Mouse (Mus musculus) heart, postnatal 10 days (tissue): ENCODE results near the gene Slc1a3. TPM values are rescaled to one million over a fixed set of nuclear protein-coding genes. Genes with fewer than 3 reads are reported as not detected.

ENCODE experiments used
- DNase-seq, 2 experiments: peaks; one replicate each; pipeline ENCODE4 v3.0.0; 2021
- intact Hi-C: fragments of 180-260 bp; cut with DNase I; formaldehyde crosslinking; loops from one replicate; pipeline ENCODE4 v1.15.1; 2025
- total RNA-seq, 2 experiments: library from RNA; stranded (reverse); gene quantifications; 2 replicates each; pipeline ENCODE4 v1.2.3; 2021

Gene Slc1a3
- total RNA-seq, 2 experiments from 2014 or later, result 1.3 to 3.4 TPM

DNA sequence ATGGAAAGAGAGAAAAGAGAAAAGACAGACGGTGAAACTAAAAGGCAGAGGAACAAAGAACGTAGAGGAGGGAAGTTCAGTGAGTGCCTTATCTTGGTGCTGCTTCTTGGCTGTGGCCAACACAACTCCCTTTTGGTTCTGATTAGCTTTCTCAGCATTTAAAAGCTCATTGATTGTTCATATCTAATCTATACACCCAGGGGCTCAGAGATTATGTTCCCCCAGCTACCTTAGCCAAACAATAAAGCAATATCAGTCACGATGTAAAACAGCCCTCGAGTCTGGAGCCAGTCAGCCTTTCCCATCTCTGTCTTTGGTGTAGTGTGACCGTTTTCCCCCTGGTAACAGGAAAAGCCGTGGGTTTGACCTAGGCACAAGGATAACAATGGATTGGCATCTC, 48.7 kb downstream of the Slc1a3 start:
- intact Hi-C loops, result no loop called here
- no peak for DNase-seq

DNA sequence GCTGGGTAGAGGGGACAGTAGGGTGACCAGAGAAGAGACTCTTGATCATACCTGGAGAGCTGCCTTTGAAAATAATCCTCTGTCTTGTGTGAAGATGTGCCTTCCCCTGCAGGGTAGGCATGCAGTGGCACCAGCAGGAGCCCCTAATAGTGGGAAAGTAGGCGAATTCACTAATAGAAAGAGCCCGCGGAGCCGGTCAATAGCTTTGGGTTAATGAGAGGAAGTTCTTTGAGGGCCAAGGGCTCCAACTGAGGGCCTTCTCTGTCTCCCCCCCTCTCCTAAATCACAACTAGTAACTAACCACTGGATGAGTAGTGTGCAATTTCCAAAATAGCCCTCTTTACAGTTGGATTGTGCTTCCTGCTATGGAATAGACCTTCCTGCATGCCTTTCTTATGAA, 50.6 kb downstream of the Slc1a3 start:
- intact Hi-C loops, result no loop called here
- DNase-seq, result no peak

DNA sequence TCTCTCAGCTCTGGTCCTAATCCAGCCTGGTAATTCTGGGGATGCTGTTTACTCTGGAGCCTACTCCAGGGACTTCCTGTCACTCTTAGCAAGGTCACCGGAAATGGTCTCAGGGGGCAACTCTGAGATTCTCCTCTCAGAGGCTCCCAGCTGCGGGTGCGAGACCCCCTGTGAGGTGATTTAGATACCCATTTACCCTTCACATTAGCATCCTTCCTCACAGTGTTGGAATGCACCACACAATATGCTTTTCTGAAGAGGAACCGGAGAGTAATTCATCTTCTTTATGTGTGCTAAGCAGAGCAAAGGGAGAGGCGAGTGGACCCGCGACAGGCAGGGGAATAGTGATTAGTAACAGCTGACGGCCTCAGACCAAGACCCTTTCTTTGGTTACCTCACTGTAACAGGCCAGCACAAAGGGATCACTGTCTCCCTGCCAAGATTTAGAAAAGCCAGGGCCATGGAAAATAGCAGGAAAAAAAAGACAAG, 51.0 kb downstream of the Slc1a3 start:
- intact Hi-C loops, result no loop called here
- DNase-seq, result peak; percentile 28 to 35

GRCm38 (mm10) chr15:8658086-8658980, 52.2 kb downstream of the Slc1a3 start:
- intact Hi-C loops, result no loop called here
- peak; percentile 65 to 76 for DNase-seq

DNA sequence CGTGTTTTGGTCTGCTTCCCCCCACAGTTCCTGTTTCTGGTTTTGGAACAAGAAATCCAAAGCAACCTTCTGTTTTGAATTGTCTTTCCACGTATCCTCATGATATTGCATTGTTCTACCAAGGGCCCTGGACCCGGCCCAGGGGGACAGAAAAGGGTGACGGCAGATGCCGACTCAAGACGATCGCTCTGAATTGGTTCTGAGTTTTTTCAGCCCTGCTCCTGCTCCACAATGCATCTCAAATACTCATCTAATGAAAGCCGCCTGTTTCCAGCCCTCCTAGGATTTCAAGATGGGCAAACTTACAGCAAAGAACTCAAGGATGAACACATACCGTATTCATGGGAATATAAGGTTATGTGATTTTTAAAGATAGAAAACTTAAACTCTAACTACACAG, 55.3 kb downstream of the Slc1a3 start:
- intact Hi-C loops, result no loop called here

DNA sequence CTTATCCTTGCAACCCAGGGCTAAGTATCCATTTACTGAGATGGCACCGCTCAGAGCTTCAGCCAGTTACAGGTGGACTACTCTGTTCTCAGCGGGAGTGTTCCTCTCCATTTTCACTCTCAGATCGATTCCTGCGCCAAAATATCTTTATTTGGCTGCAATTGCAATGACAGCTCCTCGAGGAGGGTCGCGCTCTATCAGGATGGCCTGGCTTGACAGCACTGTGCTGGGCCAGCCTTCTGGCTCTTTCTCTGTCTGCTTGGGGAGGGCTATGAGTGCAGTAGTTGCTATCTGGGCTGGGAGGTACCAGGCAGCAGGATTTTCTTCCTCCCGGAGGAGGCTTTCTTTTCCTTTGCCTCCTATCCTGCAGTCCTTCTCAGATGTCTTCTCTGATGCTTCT, 57.9 kb downstream of the Slc1a3 start:
- intact Hi-C loops, result no loop called here

More for the DNA sequence above, 55.3 kb downstream of the Slc1a3 start:
- DNase-seq, result peak in 1 of 2 experiments; percentile 26

DNA sequence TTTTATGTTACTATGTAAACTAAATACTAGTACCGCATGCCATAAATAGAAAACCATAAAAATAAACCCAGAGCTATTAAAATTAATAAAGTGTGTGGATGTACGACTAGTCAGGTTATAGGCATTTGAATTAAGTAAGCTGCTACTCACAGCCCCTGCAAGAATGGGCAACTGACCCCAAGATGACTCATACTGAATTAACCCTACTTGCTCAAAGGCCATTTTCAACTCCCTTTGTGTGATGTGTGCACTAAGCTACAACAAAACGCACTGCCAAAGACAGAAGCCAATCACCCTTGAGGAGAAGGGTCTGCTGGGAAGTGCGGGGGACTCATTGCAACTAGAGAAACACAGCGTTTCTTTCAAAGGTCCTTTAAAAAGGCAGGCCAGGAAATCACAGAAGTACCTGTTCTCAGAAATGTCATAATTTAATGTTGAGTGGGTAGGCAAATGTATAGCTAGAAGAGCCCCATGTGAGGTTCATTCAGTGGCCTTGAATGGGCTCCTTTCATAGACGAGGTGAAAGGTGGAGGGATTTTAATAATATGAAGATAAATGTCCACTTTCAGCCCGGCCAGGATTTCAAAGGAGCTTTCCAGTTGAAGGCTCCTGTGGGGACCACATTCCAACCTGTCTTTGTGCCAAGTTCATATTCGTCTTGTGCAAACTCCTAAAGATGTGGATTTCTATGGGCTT, 66.4 kb downstream of the Slc1a3 start:
- DNase-seq, result no peak
- intact Hi-C loops, result no loop called here

More for the DNA sequence above, 57.9 kb downstream of the Slc1a3 start:
- DNase-seq, result no peak

- no peak for DNase-seq
- intact Hi-C loops, result no loop called here
These were observed 70.7 kb downstream of the Slc1a3 start for GRCm38 (mm10) chr15:8639856-8640255.

GRCm38 (mm10) chr15:8638568-8639325, 71.8 kb downstream of the Slc1a3 start:
- intact Hi-C loops, result no loop called here
- peak; percentile 64 for DNase-seq

DNA sequence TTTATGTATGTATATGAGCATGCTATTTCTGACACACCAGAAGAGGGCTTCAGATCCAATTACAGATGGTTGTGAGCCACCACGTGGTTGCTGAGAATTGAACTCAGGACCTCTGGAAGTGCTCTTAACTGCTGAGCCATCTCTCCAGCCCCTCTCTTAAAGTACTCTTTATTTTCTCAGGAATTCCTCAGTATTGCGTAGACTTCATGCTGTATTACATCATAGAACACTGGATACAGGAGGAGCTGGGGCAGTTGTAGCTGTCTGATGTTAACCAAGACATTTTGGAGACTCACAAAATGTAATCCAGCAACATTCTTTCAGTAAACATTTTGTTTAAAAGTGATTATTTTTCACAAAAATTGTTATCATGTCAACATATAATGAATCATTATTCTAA, 73.3 kb downstream of the Slc1a3 start:
- intact Hi-C loops, result no loop called here
- no peak for DNase-seq

GRCm38 (mm10) chr15:8635974-8636373, 74.6 kb downstream of the Slc1a3 start:
- intact Hi-C loops, result no loop called here
- DNase-seq, result no peak

DNA sequence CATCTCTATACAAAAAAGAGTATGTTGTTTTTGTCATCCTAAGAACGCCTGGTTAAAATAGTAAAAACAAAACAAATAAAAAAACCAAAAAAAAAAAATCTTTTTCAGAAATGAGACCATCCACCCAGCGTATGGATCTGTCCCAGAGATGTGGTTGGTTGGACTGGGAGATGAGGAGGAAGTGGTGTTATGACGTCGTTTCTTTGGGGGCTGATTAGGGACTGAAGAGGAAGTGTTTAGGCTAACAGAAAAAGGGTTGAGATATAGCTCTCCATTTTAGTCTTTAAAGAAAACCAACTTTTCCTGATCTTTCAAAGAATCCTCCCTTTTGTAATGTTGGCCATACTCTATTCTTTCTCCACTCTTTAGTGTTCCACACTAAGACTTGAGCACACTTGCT, 75.8 kb downstream of the Slc1a3 start:
- intact Hi-C loops, result no loop called here
- no peak for DNase-seq

- DNase-seq, result no peak
- intact Hi-C loops, result no loop called here
These were observed 76.2 kb downstream of the Slc1a3 start for GRCm38 (mm10) chr15:8634355-8634754.

DNA sequence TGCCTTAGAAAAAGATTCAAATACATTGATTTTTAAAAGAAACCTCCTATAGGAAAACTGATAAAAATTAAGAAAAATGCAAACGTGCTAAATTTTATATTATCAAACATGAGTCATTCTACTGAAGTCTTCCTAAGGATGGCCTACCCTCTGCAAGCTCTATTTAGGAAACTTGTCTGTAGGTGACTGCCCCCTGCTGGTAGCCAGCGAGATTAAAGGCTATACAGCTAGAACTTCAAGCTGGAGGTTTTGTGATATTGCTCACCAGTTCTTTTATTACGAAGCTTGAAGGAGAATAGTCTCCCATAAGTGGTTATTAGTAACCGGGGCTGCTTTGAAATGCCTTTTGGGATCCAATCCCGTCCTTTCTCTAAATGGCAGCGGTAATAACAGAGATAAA, 77.2 kb downstream of the Slc1a3 start:
- intact Hi-C loops, result no loop called here
- peak; percentile 32 to 54 for DNase-seq

DNA sequence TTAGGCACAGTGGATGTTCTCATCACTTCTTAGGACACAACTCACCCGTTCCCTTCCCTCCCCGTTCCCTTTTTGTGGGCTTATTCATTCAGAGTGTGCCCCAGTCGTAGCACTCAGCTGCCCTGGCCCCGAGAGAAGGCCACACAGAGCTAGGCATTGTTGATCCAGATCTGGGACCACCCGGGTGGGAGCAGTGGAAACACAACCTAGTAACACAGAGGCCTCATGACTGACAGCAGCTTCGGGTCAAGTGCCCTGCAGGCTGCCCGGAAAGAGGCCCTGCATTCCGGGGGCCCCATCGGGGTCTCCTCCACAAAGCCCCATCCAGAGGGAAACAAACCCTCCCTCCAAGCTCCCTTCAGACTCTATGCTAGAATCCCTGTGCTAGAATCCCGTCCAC, 78.2 kb downstream of the Slc1a3 start:
- no peak for DNase-seq
- intact Hi-C loops, result no loop called here

DNA sequence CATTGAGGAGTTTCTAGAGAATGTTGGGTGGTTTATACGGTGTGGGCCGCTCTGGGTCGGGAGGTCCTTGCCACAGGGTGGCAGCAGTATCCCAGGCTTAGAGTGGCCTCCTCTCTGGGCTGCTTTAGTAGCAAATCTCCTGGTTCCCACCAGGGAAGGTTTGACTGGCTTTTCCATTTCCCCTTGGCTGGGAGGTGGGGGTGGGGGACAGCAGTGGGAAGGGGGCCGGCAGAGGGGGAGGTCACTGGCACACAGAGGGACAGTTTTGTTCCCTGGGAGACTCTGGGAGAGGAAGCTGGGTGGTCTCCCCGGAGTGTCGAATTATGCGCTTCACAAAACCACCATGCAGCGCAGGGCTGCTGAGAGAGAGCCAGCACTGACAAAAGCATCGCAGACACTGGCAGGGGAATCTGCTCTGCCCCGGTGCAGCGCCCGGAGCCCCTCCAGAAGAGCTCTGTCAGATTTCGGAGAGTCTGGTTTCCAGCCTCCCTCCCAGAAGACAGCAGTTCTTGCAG, 81.2 kb downstream of the Slc1a3 start:
- intact Hi-C loops, result loop anchor here (1.0 kb wide), 1 partner anchor 256 kb away; no protein-coding TSS in a partner anchor
- peak; percentile 82 to 86 for DNase-seq

DNA sequence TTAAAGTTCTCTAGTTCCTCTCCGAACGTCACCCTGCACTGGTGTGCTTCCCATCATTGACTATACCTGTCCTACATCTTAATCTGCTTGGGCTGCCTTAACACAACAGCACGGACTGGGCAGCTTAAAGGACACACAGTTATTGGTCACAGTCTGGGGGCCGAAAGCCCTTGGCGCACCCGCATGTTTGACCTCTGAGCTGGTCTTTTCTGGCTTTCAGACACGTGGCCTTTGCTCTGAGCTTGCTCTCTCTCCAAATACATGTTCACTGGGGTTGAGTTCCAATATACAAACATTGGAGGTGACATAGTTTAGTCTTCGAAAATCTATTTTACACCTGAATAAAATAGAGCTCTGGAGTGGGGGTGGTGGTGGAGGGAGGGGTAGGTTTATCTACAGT, 82.4 kb downstream of the Slc1a3 start:
- DNase-seq, result no peak
- intact Hi-C loops, result no loop called here

DNA sequence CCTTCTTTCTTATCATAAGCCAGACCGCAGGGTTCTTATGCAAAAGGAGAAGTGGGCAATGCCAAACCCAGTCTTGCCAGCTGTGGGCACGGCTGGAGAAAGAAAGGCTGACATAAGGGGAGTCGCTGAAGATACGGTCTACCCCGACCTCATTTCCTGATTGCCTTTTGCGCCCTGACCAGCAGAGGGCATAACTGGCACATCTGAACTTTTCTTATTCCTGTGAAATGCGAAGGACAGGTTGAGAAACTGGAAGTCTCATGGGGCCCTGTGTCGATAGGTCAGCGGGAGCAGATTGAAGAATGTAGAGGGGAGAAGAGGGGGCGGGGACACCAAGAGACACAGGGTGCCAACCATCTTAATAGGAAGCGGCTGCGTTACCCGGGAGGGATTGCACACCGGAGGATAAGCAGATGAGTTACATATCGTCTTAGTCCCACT, 83.4 kb downstream of the Slc1a3 start:
- intact Hi-C loops, result no loop called here

DNA sequence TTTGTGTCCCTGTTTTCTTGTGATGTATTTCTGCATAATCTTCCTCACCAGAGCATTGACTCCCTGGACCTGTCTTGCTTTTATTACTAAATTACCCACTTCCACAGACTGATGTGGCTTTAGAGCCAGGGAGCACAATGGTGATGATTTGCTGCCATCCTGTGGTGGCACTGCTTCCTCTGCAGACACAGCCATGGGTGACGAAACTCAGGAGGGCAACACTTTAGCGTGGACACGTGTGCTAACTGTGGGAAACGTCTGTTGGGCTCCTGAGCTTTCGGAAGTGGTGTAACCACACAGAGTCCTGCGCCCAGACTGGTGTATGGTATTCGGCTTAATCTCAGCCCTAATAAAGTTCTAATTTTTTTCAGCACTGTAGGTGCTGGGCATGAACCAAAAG, 85.2 kb downstream of the Slc1a3 start:
- peak; percentile 62 to 72 for DNase-seq
- intact Hi-C loops, result no loop called here

More for the DNA sequence above, 83.4 kb downstream of the Slc1a3 start:
- peak; percentile 76 to 81 for DNase-seq

DNA sequence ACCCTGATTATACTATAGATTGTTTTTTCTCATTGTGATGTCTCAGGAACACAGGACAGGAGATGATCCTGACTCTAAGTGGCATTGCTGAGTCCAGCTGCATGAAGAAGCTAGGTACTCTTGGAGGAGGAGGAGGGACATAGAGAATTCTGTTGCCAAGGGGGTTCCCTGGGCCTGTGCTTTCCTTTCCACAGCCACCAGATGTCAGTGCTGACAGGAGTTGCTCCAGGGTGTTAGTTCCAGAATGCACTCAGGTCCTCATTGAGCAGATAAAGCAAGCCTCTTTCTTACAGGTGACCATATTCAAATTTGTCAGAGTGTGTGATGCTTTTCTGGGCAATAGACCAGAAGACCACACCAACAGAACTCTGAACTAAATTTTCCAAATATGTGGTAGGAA, 86.7 kb downstream of the Slc1a3 start:
- intact Hi-C loops, result no loop called here
- no peak for DNase-seq
